Mouse (Mus musculus): ENCODE data around the gene Hist3h2a. TPM values are rescaled to one million over a fixed set of nuclear protein-coding genes. Genes with fewer than 3 reads are reported as not detected.

Gene Hist3h2a
- polyA plus RNA-seq, 1 experiment from 2014 or later: 15.5 TPM

DNA sequence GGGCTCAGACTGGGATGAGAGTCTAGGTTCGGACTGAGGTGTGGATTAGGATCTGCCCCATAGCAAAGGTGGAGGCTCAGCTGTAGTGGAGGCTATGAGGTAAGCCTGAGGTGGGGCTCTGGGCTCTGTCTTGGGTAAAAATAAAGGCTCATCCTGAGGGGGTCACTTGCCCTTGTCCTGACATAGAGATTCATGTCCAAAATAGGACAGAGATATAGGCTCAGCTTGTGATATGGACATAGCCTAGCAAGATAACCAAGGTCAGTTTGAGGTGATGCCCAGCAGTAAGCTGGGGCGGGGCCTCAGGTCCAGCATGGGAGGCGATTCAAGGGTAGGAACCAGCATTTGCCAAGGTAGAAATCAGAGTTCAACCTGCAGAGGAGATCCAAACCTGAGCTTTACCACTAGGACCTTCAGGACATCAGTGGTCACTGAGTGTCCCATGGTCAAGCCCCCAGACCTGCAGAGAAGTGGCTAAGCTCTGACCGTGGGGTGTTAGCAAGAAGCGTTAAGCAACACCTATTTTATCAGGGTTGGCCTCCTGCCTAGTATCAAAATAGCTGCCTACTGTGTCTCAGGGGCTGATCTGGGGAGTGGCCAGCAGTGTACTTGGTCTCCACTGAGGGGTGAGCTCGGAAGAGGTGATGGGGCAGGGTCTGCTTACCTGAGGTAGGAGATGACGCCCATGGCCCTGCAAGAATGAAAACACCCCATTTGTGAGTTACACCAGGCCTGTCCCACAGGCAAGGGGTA lies 48.0 kb downstream of the Hist3h2a start:
- 43% methylated on average over 7 of the region's 7 CpGs for WGBS
- Histone ChIP-seq H3K27ac (peak overlapping the region; percentile 75), H3K4me1 (peaks cover 63% of the 10 kb centered on the region), H3K9me3 (no peaks in the 10 kb centered on the region), H3K36me3 (peaks cover 7% of the 10 kb centered on the region; the same call in 1 of the 2 replicates), H3K4me3 (peak overlapping the region; percentile 43), H3K27me3 (ENCODE audit: insufficient read depth, poor library complexity, severe bottlenecking) (0 out of 2 replicates have a peak, but pooled peaks cover 8% of the 10 kb centered on the region)
- no peak for DNase-seq (ENCODE audit: low spot score)

Small RNA genes within 50 kb of the gene (microRNA-seq; reads per million reads assigned to microRNA genes)
- gene Gm44313: not detected

Other genes starting within 250 kb of the Hist3h2a start
- gene Olfr318, start 230.7 kb upstream of the Hist3h2a start, polyA plus RNA-seq (2016; fragmentation: Nextera tagmentation; extraction: Ambion mirVana): not detected in 2 replicates
- gene Olfr317, start 215.5 kb upstream of the Hist3h2a start, polyA plus RNA-seq (2016; fragmentation: Nextera tagmentation; extraction: Ambion mirVana): not detected in 2 replicates
- not detected in 2 replicates for gene Olfr316, start 202.0 kb upstream of the Hist3h2a start, polyA plus RNA-seq (2016; fragmentation: Nextera tagmentation; extraction: Ambion mirVana)
- gene Olfr315, start 181.5 kb upstream of the Hist3h2a start, polyA plus RNA-seq (2016; fragmentation: Nextera tagmentation; extraction: Ambion mirVana): not detected in 2 replicates
- not detected in 2 replicates for gene Olfr314, start 171.7 kb upstream of the Hist3h2a start, polyA plus RNA-seq (2016; fragmentation: Nextera tagmentation; extraction: Ambion mirVana)
- gene Fam183b, start 152.7 kb upstream of the Hist3h2a start, polyA plus RNA-seq (2016; fragmentation: Nextera tagmentation; extraction: Ambion mirVana): 1.0 and 1.4 TPM in 2 replicates
- gene Olfr313, start 139.7 kb upstream of the Hist3h2a start, polyA plus RNA-seq (2016; fragmentation: Nextera tagmentation; extraction: Ambion mirVana): not detected in 2 replicates
- 0.04 TPM in 1 of 2 replicates, not detected in the other for gene Olfr312, start 125.4 kb upstream of the Hist3h2a start, polyA plus RNA-seq (2016; fragmentation: Nextera tagmentation; extraction: Ambion mirVana)
- not detected in 2 replicates for gene Olfr311, start 115.4 kb upstream of the Hist3h2a start, polyA plus RNA-seq (2016; fragmentation: Nextera tagmentation; extraction: Ambion mirVana)
- gene Gm12258, start 107.5 kb upstream of the Hist3h2a start, polyA plus RNA-seq (2016; fragmentation: Nextera tagmentation; extraction: Ambion mirVana): 4.4 and 7.4 TPM in 2 replicates
- gene 2810021J22Rik, start 87.5 kb upstream of the Hist3h2a start, polyA plus RNA-seq (2016; fragmentation: Nextera tagmentation; extraction: Ambion mirVana): 4.1 and 8.1 TPM in 2 replicates
- 3.9 and 5.4 TPM in 2 replicates for gene Zfp39, start 50.5 kb upstream of the Hist3h2a start, polyA plus RNA-seq (2016; fragmentation: Nextera tagmentation; extraction: Ambion mirVana)
- not detected in 2 replicates for gene Btnl10, start 36.8 kb upstream of the Hist3h2a start, polyA plus RNA-seq (2016; fragmentation: Nextera tagmentation; extraction: Ambion mirVana)
- gene Rnf187, start 15.8 kb upstream of the Hist3h2a start, polyA plus RNA-seq (2016; fragmentation: Nextera tagmentation; extraction: Ambion mirVana): 169 and 213 TPM in 2 replicates
- 4.8 and 9.8 TPM in 2 replicates for gene Hist3h2ba, start 5.8 kb upstream of the Hist3h2a start, polyA plus RNA-seq (2016; fragmentation: Nextera tagmentation; extraction: Ambion mirVana)
- gene Trim17, start within 50 bp of the Hist3h2a start, polyA plus RNA-seq (2016; fragmentation: Nextera tagmentation; extraction: Ambion mirVana): 0.75 and 0.79 TPM in 2 replicates
- gene Trim11, start 23.4 kb downstream of the Hist3h2a start, polyA plus RNA-seq (2016; fragmentation: Nextera tagmentation; extraction: Ambion mirVana): 24.0 and 31.4 TPM in 2 replicates
- gene Obscn, start 181.7 kb downstream of the Hist3h2a start, polyA plus RNA-seq (2016; fragmentation: Nextera tagmentation; extraction: Ambion mirVana): 20.6 and 36.7 TPM in 2 replicates
- gene Iba57, start 209.1 kb downstream of the Hist3h2a start, polyA plus RNA-seq (2016; fragmentation: Nextera tagmentation; extraction: Ambion mirVana): 7.8 and 9.2 TPM in 2 replicates
- not detected in 2 replicates for gene Gjc2, start 228.5 kb downstream of the Hist3h2a start, polyA plus RNA-seq (2016; fragmentation: Nextera tagmentation; extraction: Ambion mirVana)
- gene Guk1, start 237.5 kb downstream of the Hist3h2a start, polyA plus RNA-seq (2016; fragmentation: Nextera tagmentation; extraction: Ambion mirVana): 127 and 152 TPM in 2 replicates
- gene Mrpl55, start 247.8 kb downstream of the Hist3h2a start, polyA plus RNA-seq (2016; fragmentation: Nextera tagmentation; extraction: Ambion mirVana): 122 and 123 TPM in 2 replicates

Measured in heart, embryonic 10.5 days (tissue).